Mouse (Mus musculus) adrenal gland, postnatal 14 days (tissue): ENCODE measurements around the gene Ctcf. TPM values are rescaled to one million over a fixed set of nuclear protein-coding genes. Genes with fewer than 3 reads are reported as not detected.

Experiments
- DNase-seq: peaks from one replicate; pipeline ENCODE4 v3.0.0; 2021; ENCODE audit warnings: mixed read lengths
- total RNA-seq: library from RNA; stranded (reverse); gene quantifications from 2 replicates; pipeline ENCODE4 v1.2.3, GENCODE M21; 2021

The Ctcf gene
- total RNA-seq, 1 experiment from 2014 or later, result 58.4 TPM

- DNase-seq, result peak; percentile 98
Observed at GRCm38 (mm10) chr8:105700966-105701824, 64.8 kb downstream of the Ctcf start, which contains the start of the genes Acd and Pard6a. Gene Acd (minus strand): TSS chr8:105701102. Gene Pard6a (plus strand): TSS chr8:105701148.

- no peak for DNase-seq
Observed at GRCm38 (mm10) chr8:105702001-105702401, 65.6 kb downstream of the Ctcf start.

GRCm38 (mm10) chr8:105702731-105703415 is 66.5 kb downstream of the Ctcf start:
- no peak for DNase-seq

GRCm38 (mm10) chr8:105704146-105704812 is 67.9 kb downstream of the Ctcf start:
- no peak for DNase-seq

- DNase-seq, result no peak
Observed at GRCm38 (mm10) chr8:105704955-105705354, 68.6 kb downstream of the Ctcf start.

GRCm38 (mm10) chr8:105706426-105706825 is 70.1 kb downstream of the Ctcf start:
- no peak for DNase-seq

GRCm38 (mm10) chr8:105707498-105708403 is 71.4 kb downstream of the Ctcf start, which contains the start of the genes 4933405L10Rik and Enkd1:
Gene 4933405L10Rik (plus strand): TSS chr8:105707655.
Gene Enkd1 (minus strand): TSS chr8:105708210.
- peak; percentile 92 for DNase-seq

GRCm38 (mm10) chr8:105708675-105709074 is 72.3 kb downstream of the Ctcf start:
- DNase-seq, result no peak

GRCm38 (mm10) chr8:105709317-105709716 is 72.9 kb downstream of the Ctcf start:
- DNase-seq, result no peak

GRCm38 (mm10) chr8:105712286-105712685 is 75.9 kb downstream of the Ctcf start:
- no peak for DNase-seq

- peak; percentile 95 for DNase-seq
Observed at GRCm38 (mm10) chr8:105714139-105714538, 77.8 kb downstream of the Ctcf start.

- no peak for DNase-seq
Observed at GRCm38 (mm10) chr8:105715042-105715441, 78.7 kb downstream of the Ctcf start.

- no peak for DNase-seq
Observed at GRCm38 (mm10) chr8:105716302-105716945, 80.1 kb downstream of the Ctcf start.

GRCm38 (mm10) chr8:105719637-105720036 is 83.3 kb downstream of the Ctcf start:
- no peak for DNase-seq

- DNase-seq, result no peak
Observed at GRCm38 (mm10) chr8:105722861-105723260, 86.5 kb downstream of the Ctcf start.

GRCm38 (mm10) chr8:105725726-105726125 is 89.4 kb downstream of the Ctcf start:
- no peak for DNase-seq

- peak; percentile 57 for DNase-seq
Observed at GRCm38 (mm10) chr8:105727397-105728124, 91.2 kb downstream of the Ctcf start.

- DNase-seq, result no peak
Observed at GRCm38 (mm10) chr8:105732186-105732585, 95.8 kb downstream of the Ctcf start.
